Mouse (Mus musculus) gastrocnemius, postnatal 25 days (tissue): ENCODE data around the gene Trim17. TPM values are rescaled to one million over a fixed set of nuclear protein-coding genes. Genes with fewer than 3 reads are reported as not detected.

Experiments
- DNase-seq: peaks from one replicate; pipeline ENCODE4 v3.0.0; 2022
- long read RNA-seq, 2 experiments: library from polyadenylated mRNA; stranded (forward); transcript quantifications; one replicate each; pipeline ENCODE4 v2.0.0; 2021
- total RNA-seq, 2 experiments: library from RNA; stranded (reverse); gene quantifications; 1 replicate in 1 of 2; 2 replicates in 1 of 2; pipeline ENCODE4 v1.2.3; 2021

Trim17 gene
- under 1 TPM; 0.13 to 0.18 TPM for total RNA-seq
- long read RNA-seq, experiment 1, partial matches to known transcripts, result 0 of 1 reads
- long read RNA-seq, experiment 1, other reads (novel, unspliced or antisense), result 1 of 1 reads
- long read RNA-seq, experiment 2, partial matches to known transcripts, result 0 of 1 reads
- long read RNA-seq, experiment 2, other reads (novel, unspliced or antisense), result 1 of 1 reads

DNA sequence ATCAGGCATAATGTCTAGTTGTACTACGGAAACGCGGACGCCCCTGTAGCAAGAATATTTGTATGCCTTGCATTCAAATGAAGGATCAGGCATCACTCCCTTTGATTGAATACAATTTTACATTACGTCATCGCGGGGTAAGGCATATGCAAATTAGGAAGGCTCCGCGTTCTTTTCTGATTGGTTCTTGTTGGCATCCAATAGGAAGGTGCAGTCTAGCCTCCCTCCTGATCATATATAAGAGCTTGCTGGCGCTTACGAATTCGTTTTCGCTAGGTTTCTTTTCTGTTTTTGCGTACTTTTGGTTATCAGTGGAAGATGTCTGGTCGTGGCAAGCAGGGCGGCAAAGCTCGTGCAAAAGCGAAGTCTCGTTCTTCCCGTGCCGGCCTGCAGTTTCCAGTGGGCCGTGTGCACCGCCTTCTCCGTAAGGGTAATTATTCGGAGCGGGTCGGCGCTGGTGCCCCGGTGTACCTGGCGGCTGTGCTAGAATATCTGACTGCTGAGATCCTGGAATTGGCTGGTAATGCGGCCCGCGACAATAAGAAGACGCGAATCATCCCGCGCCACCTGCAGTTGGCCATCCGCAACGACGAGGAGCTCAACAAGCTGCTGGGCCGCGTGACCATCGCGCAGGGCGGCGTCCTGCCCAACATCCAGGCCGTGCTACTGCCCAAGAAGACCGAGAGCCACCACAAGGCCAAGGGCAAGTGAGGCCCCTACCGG is at the start of gene Trim17, which contains the start of gene Hist3h2a:
Gene Trim17, plus strand, starts transcription at position 266 of the 723 bp plus-strand sequence.
Gene Hist3h2a, plus strand, starts transcription at position 266 of the 723 bp plus-strand sequence.
- peak; percentile 85 for DNase-seq

GRCm38 (mm10) chr11:58904838-58905237 is 49.6 kb upstream of the Trim17 start:
- DNase-seq, result no peak

GRCm38 (mm10) chr11:58913776-58914175 is 40.7 kb upstream of the Trim17 start:
- DNase-seq, result no peak

GRCm38 (mm10) chr11:58914461-58915028 is 39.9 kb upstream of the Trim17 start:
- no peak for DNase-seq

GRCm38 (mm10) chr11:58916879-58917744 is 37.4 kb upstream of the Trim17 start:
- DNase-seq, result no peak

DNA sequence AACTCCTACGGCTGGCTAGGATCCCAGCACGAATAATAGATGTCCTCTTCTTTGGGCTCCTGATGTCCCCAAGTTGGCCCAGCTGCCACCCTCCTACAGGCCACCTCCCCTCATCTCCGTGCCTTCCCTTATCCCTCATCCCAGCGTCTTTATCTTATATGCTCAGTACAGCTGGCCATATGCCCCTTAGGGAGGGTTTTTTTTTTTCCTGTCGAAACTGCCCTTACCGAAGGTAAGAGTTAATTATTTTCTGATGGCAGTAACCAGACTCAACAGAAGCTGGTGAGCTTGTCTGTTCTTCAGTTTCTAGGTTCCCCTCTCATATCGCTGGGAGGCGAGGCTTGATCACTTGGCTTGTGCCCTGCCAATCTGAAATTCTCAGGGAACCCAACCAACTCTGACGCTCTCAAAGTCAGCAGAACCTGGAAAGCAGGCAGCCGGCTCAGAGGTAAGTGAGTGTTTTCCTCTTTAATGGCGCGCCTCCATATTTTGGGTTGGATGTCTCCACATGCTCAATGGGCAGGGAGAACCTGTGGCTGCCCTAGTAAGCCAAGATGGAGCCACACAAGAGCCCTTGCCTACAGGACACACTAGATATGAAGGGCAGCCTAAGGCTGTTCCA is 36.6 kb upstream of the Trim17 start, which contains the start of gene Btnl10:
Gene Btnl10, plus strand, starts transcription at position 164 of the 622 bp plus-strand sequence.
- DNase-seq, result no peak

DNA sequence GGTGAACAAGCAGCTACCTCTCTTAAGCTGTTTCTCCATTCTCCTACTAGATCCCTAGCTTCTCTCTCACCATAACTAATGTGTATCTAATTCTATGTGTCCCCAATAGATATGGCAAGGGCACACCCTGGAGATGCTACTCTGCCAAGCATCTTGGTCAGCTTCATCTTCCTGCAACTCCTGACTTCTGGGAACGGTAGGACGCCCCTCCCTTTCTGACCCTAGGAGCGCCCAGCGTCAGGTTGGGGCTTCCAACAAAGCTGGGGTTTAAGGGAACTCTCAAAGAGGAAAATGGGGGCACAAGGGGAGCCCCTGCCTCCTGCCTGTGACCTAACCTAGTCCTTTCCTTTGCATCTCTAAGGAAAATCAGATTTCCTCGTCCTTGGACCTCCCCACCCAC is 35.7 kb upstream of the Trim17 start:
- no peak for DNase-seq

- DNase-seq, result no peak
Observed at GRCm38 (mm10) chr11:58922420-58922819, 32.1 kb upstream of the Trim17 start.

DNA sequence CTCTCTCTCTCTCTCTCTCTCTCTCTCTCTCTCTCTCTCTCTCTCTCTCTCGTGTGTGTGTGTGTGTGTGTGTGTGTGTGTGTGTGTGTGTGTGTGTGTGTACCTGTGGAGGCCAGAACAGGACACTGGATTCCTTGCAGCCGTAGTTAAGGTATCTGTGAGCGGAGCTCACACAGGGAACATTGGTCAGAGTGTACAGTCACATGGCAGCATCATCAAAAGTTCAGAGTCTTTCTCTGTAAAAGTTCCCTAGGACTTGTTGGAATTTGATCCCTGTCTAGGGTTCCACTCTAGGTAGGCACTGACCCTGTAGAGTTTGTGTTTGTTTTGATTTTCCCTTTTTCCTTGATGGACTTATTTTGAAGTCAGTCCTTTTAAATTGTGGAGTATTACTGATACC is 27.8 kb upstream of the Trim17 start:
- DNase-seq, result no peak

GRCm38 (mm10) chr11:58927053-58927452 is 27.4 kb upstream of the Trim17 start:
- no peak for DNase-seq

DNA sequence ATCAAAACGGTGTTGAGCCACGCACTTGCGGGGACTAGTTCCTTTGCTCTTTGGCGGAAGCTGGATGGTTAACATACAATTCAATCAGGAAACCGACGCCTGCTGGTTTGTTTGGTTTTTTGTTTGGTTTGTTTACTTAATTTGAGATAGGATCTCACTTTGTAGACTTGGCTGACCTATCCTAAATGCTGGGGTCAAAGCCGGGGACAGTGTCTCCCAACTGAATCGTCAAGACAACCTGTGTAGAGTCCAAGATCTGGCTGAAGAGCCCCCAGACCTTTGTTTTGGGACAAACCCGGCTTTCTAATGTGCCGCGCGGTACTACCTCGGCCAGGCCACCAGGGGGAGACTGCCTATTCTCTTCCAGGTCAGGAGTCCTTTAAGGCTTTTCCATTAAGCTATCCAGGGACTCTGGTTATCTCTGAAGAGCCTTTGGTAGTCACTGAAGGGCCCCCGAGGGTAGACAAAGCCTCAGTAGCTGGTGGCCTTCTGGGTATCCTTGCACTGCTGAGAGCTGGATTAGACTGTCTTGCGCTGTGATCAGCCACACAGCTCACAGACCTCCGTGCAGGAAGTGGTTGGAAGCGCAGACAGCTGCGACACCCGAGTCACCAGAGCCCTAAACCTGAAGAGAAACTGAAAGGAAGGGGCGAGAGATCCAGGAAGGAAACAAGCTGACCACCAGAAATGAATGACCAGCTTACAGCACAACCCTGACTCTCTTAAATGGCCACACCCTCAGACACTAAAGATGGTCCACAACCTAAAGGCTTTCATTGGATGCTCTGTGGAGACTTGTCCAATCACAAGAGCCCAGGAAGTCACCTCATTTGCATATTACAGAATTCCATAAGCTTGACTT is 26.5 kb upstream of the Trim17 start:
- peak; percentile 40 for DNase-seq

- no peak for DNase-seq
Observed at GRCm38 (mm10) chr11:58929055-58929454, 25.4 kb upstream of the Trim17 start.

DNA sequence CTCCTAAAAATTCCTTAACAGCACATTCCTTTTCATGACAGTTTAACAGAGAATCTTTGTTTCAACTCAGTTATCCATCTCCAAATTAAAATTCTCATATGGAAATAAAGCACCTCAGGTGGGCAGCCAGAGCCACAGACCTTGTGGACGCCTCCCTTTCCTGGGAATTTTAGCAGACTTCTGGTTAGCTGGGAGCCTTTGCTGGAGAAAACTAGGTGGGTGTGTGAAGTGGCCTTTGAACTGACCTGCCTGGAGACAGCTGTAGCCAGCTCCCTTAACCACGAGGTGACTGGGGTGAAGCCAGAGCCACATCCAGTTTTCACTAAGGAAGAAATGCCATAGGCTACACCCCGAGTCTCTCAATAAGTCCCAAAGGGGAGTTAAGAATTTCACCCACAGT is 24.8 kb upstream of the Trim17 start:
- no peak for DNase-seq

DNA sequence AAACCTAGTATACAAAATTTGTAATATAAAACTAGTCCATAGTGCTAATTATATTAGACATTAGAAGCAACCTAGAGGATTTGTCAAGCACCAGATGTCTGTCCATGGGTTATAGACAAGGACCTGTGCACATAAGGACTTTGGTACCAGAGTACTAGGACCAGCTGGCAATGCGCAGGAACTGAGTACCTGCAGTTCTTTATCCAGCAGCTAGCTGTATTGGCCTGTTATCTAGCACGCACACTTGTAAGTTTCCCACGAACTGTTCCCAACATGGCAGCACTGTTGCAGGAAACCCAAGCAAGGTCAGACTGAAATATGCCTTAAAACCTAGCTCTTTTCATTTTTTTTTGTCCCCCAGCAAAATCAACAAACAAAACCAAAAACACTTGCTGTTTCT is 24.2 kb upstream of the Trim17 start:
- no peak for DNase-seq

GRCm38 (mm10) chr11:58931576-58931975 is 22.9 kb upstream of the Trim17 start:
- no peak for DNase-seq

DNA sequence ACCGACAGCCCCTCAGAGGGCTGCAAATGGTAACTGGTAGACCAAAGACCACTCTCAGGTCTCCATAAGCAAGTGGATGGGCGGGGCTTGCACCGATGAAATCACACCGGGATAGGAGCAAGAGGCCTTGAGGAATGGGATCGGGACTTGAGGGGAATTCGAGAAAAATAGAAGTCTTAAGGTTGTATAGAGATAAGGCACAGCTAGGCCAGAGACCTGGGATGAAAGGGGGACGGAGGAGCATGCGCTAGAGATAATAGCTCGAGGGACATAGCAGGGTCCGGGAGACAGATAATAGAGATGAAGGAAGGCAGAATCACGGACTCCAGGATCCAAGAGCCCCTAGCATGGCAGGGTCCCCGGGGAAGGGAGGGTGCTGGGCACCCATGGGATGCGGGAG is 16.6 kb upstream of the Trim17 start:
- no peak for DNase-seq

GRCm38 (mm10) chr11:58938322-58939087 is 16.0 kb upstream of the Trim17 start, which contains the start of gene Rnf187:
Gene Rnf187 (minus strand): TSS chr11:58938916.
- peak; percentile 91 for DNase-seq

DNA sequence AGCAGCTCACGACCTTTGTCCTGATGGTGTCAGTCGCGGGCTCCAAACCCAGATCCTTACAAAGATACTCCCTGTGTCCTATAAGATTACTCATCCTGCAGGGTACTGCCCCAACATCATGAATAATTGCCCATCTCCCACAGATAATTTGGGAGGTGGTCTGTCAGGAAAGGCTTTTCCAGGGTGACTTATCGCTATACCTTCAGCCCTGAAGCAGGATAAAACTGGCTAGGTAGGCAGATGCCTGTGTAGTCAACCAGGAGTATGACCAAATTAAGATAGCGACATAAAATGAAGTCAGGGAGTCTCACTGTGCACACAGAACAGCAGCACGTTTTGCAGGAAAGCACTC is 15.4 kb upstream of the Trim17 start:
- no peak for DNase-seq

- DNase-seq, result no peak
Observed at GRCm38 (mm10) chr11:58944136-58944535, 10.3 kb upstream of the Trim17 start.

- no peak for DNase-seq
Observed at GRCm38 (mm10) chr11:58947306-58947705, 7.2 kb upstream of the Trim17 start.
